Mouse (Mus musculus) testis, adult 2 months (tissue): ENCODE results near the gene Phf2.

Source experiments
- CTCF ChIP-seq: fragments of 200-500 bp; IDR thresholded peaks from 2 replicates; pipeline ENCODE4 v1.5.1; 2012; ENCODE audit warnings: low read depth, mild to moderate bottlenecking, inconsistent platforms, low read length, moderate library complexity; ENCODE audit not compliant: control insufficient read depth, insufficient read depth, insufficient replicate concordance
- POLR2A ChIP-seq: fragments of 200-500 bp; IDR thresholded peaks from 2 replicates; pipeline ENCODE4 v1.6.1; 2012; ENCODE audit warnings: low read depth, mild to moderate bottlenecking, inconsistent platforms, low read length, moderate library complexity; ENCODE audit not compliant: control insufficient read depth

- TF ChIP-seq POLR2A (no peak), CTCF (no peak)
Measured at GRCm38 (mm10) chr13:48872726-48873125, 1.8 kb upstream of the Phf2 start.
